Mouse (Mus musculus) MEL (cell line): ENCODE measurements around the gene Nfkbil1.

ENCODE experiments used
- CTCF ChIP-seq, 3 experiments: IDR thresholded peaks in 2 of 3; conservative IDR thresholded peaks in 1 of 3; 2 replicates each; pipeline ENCODE4 v1.5.1; 2011 to 2012; ENCODE audit warnings: low read length in 3 of 3, low read depth in 2 of 3, mild to moderate bottlenecking in 2 of 3, improper control_type of control experiment in 1 of 3, inconsistent platforms in 1 of 3, mixed read lengths in 1 of 3, moderate library complexity in 1 of 3; ENCODE audit not compliant: control insufficient read depth in 1 of 3, insufficient read depth in 1 of 3, poor library complexity in 1 of 3, severe bottlenecking in 1 of 3
- EP300 ChIP-seq, 2 experiments: IDR thresholded peaks; 2 replicates each; pipeline ENCODE4 v1.6.1; 2011; ENCODE audit warnings: improper control_type of control experiment in 2 of 2, low read length in 2 of 2, low read depth in 1 of 2, mild to moderate bottlenecking in 1 of 2
- GATA1 ChIP-seq: IDR thresholded peaks from 2 replicates; pipeline ENCODE4 v1.6.1; 2011; ENCODE audit warnings: low read depth, low read length, improper control_type of control experiment
- KAT2A ChIP-seq: conservative IDR thresholded peaks from 2 replicates; pipeline ENCODE4 v1.6.1; 2012; ENCODE audit warnings: low read depth, low read length, improper control_type of control experiment, inconsistent platforms
- MAFK ChIP-seq: IDR thresholded peaks from 2 replicates; pipeline ENCODE4 v1.6.1; 2011; ENCODE audit warnings: low read depth, mild to moderate bottlenecking, low read length, improper control_type of control experiment, borderline replicate concordance
- MEF2A ChIP-seq: IDR thresholded peaks from 2 replicates; pipeline ENCODE4 v1.6.1; 2014; ENCODE audit warnings: low read depth, mild to moderate bottlenecking, inconsistent platforms, low read length, improper control_type of control experiment; ENCODE audit not compliant: poor library complexity, insufficient replicate concordance, severe bottlenecking; ENCODE audit errors: extremely low read depth
- MYC ChIP-seq: IDR thresholded peaks from 2 replicates; pipeline ENCODE4 v1.6.1; 2011; ENCODE audit warnings: low read depth, mild to moderate bottlenecking, low read length, improper control_type of control experiment, moderate library complexity
- POLR2A ChIP-seq, 2 experiments: IDR thresholded peaks; 2 replicates each; pipeline ENCODE4 v1.6.1; 2011 to 2012; ENCODE audit warnings: low read length in 2 of 2, mild to moderate bottlenecking in 2 of 2, control low read depth in 1 of 2, improper control_type of control experiment in 1 of 2, low read depth in 1 of 2, moderate library complexity in 1 of 2; ENCODE audit not compliant: control insufficient read depth in 1 of 2, insufficient read depth in 1 of 2, poor library complexity in 1 of 2
- RAD21 ChIP-seq: IDR thresholded peaks from 2 replicates; pipeline ENCODE4 v1.6.1; 2011; ENCODE audit warnings: mild to moderate bottlenecking, low read depth, low read length, improper control_type of control experiment
- TAL1 ChIP-seq: IDR thresholded peaks from 2 replicates; pipeline ENCODE4 v1.6.1; 2012; ENCODE audit warnings: mild to moderate bottlenecking, inconsistent platforms, low read length, moderate library complexity, mixed read lengths
- USF1 ChIP-seq: IDR thresholded peaks from 2 replicates; pipeline ENCODE4 v1.6.1; 2014; ENCODE audit warnings: low read depth, mild to moderate bottlenecking, inconsistent platforms, low read length, improper control_type of control experiment, moderate library complexity
- ZC3H11A ChIP-seq: IDR thresholded peaks from 2 replicates; pipeline ENCODE4 v1.6.1; 2012; ENCODE audit warnings: low read depth, mild to moderate bottlenecking, inconsistent platforms, low read length, improper control_type of control experiment
- ZMIZ1 ChIP-seq: IDR thresholded peaks from 2 replicates; pipeline ENCODE4 v1.6.1; 2012; ENCODE audit warnings: low read depth, mild to moderate bottlenecking, inconsistent platforms, low read length, improper control_type of control experiment, moderate library complexity
- ZNF384 ChIP-seq: IDR thresholded peaks from 2 replicates; pipeline ENCODE4 v1.6.1; 2012; ENCODE audit warnings: low read depth, mild to moderate bottlenecking, inconsistent platforms, low read length, improper control_type of control experiment

DNA sequence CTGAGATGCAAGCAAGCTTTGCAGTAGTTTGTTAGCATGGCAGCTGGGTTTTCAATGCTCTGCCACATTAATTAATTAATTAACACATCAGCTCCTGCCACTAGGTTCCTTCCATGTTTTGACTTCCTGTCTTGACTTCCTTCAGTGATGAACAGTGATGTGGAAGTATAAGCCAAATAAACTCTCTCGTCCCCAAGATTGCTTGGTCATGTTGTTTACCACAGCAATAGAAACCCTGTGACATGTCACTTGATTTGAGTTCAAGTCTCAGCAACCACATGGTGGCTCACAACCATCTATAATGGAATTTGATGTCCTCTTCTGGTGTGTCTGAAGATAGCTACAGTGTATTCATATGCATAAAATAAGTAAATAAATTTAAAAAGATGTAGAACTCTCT lies 21.8 kb upstream of the Nfkbil1 start:
- TF ChIP-seq USF1 (no peak), EP300 (IDR thresholded peaks at IDR 0.05; ENCODE audit: low read depth in 1 of 2, low read length in 2 of 2) (no peak), POLR2A (IDR thresholded peaks at IDR 0.05; ENCODE audit: control insufficient read depth in 1 of 2, insufficient read depth in 1 of 2, low read depth in 1 of 2, low read length in 2 of 2, poor library complexity in 1 of 2) (no peak), RAD21 (no peak), ZC3H11A (no peak), CTCF (IDR thresholded peaks at IDR 0.05 in 2 of 3, conservative IDR thresholded peaks at IDR 0.05 in 1 of 3; ENCODE audit: control insufficient read depth in 1 of 3, insufficient read depth in 1 of 3, low read depth in 2 of 3, low read length in 3 of 3, poor library complexity in 1 of 3, severe bottlenecking in 1 of 3) (peak in 1 of 3 experiments; percentile 12; a peak in 1 of 6 replicates), MEF2A (no peak), MAFK (no peak), TAL1 (no peak), MYC (0 out of 2 replicates have a peak, but pooled peaks have one; percentile 25), ZNF384 (no peak), KAT2A (no peak), GATA1 (no peak), ZMIZ1 (no peak)
